Mouse (Mus musculus) limb, embryonic 14.5 days (tissue): ENCODE measurements at regions not wholly inside any gene's neighbourhood (a gene's known extent, or its start where the extent isn't known, plus 50 kb on each side); places are given as distances from the start of the nearest gene placed in this dataset.

ENCODE experiments used
- ATAC-seq: fragments of 200-750 bp; cut with Nextera tagmentation; 2 replicates; pipeline ENCODE4 v1.8.0; 2017; ENCODE audit warnings: low read depth, moderate number of reproducible peaks, moderate TSS enrichment; ENCODE audit not compliant: low FRiP score
- DNase-seq: peaks from one replicate; pipeline ENCODE4 v3.0.0-alpha.2; 2015; ENCODE audit warnings: low spot score
- H3K27ac ChIP-seq: fragments of 300-500 bp; sonication (generic); replicated peaks from 2 replicates; pipeline ENCODE4 v1.5.1; 2014; ENCODE audit warnings: low read depth, mild to moderate bottlenecking, low read length, moderate library complexity, mixed read lengths
- H3K27me3 ChIP-seq: fragments of 300-500 bp; sonication (generic); 2 replicates; pipeline ENCODE4 v1.6.1; 2014; ENCODE audit warnings: low read length, mixed read lengths; ENCODE audit not compliant: control insufficient read depth, insufficient read depth
- H3K36me3 ChIP-seq: fragments of 300-500 bp; sonication (generic); 2 replicates; pipeline ENCODE4 v1.6.1; 2014; ENCODE audit warnings: mild to moderate bottlenecking, low read length, moderate library complexity, mixed read lengths; ENCODE audit not compliant: control insufficient read depth, insufficient read depth
- H3K4me1 ChIP-seq: fragments of 300-500 bp; sonication (generic); 2 replicates; pipeline ENCODE4 v1.6.1; 2014; ENCODE audit warnings: antibody characterized with exemption, low read length, mixed read lengths; ENCODE audit not compliant: control insufficient read depth, insufficient read depth
- H3K4me2 ChIP-seq: fragments of 300-500 bp; sonication (generic); replicated peaks from 2 replicates; pipeline ENCODE4 v1.6.1; 2014; ENCODE audit warnings: low read depth, mild to moderate bottlenecking, low read length, moderate library complexity; ENCODE audit not compliant: severe bottlenecking
- H3K4me3 ChIP-seq: fragments of 300-500 bp; sonication (generic); replicated peaks from 2 replicates; pipeline ENCODE4 v1.5.1; 2014; ENCODE audit warnings: low read length
- H3K9ac ChIP-seq: fragments of 300-500 bp; sonication (generic); 2 replicates; pipeline ENCODE4 v1.6.1; 2014; ENCODE audit warnings: mild to moderate bottlenecking, low read depth, low read length, moderate library complexity; ENCODE audit not compliant: severe bottlenecking
- H3K9me3 ChIP-seq: fragments of 300-500 bp; sonication (generic); 2 replicates; pipeline ENCODE4 v1.6.1; 2016; ENCODE audit warnings: low read length; ENCODE audit not compliant: control insufficient read depth
- POLR2A ChIP-seq: fragments of 200-500 bp; IDR thresholded peaks from 2 replicates; pipeline ENCODE4 v1.8.0; 2012; ENCODE audit warnings: inconsistent platforms, mild to moderate bottlenecking, moderate library complexity, borderline replicate concordance; ENCODE audit not compliant: insufficient read depth, insufficient read length; ENCODE audit errors: extremely low read depth
- WGBS: fragments of 180-500 bp; shearing (Covaris S2); extraction: QIAGEN DNeasy Blood & Tissue Kit; methylation state at CpG from one replicate; pipeline ENCODE4 v1.1.7; 2014; 5-methylcytosine and 5-hydroxymethylcytosine counted together

- no peaks in the 10 kb centered on the region for H3K27me3 ChIP-seq
- no peaks in the 10 kb centered on the region for H3K36me3 ChIP-seq
- no peak for ATAC-seq
- no peak overlapping the region for H3K27ac ChIP-seq
- no peak for TF ChIP-seq POLR2A
- no peak overlapping the region for H3K9ac ChIP-seq
- no peak overlapping the region for H3K4me2 ChIP-seq
- no peak for DNase-seq
- H3K4me3 ChIP-seq = no peak overlapping the region
- H3K4me1 ChIP-seq = no peaks in the 10 kb centered on the region
- no peaks in the 10 kb centered on the region for H3K9me3 ChIP-seq
- 6% methylated on average over 23 of the region's 23 CpGs for WGBS
Observed at GRCm38 (mm10) chr7:75983029-75983808, 135.1 kb downstream of the Klhl25 start.

- Histone ChIP-seq H3K36me3 (no peaks in the 10 kb centered on the region), H3K4me2 (no peak overlapping the region), H3K27me3 (no peaks in the 10 kb centered on the region), H3K27ac (no peak overlapping the region), H3K4me3 (no peak overlapping the region), H3K9me3 (no peaks in the 10 kb centered on the region), H3K9ac (no peak overlapping the region), H3K4me1 (no peaks in the 10 kb centered on the region)
- 70% methylated on average over 7 of the region's 7 CpGs for WGBS
- ATAC-seq (no peak), DNase-seq (no peak)
- TF ChIP-seq POLR2A = no peak
Observed at GRCm38 (mm10) chr7:75983809-75984171, 135.7 kb downstream of the Klhl25 start.

GRCm38 (mm10) chr7:75998853-75999252 is 150.7 kb downstream of the Klhl25 start:
- Histone ChIP-seq H3K27ac (no peak overlapping the region), H3K4me1 (no peaks in the 10 kb centered on the region), H3K9ac (no peak overlapping the region), H3K4me3 (no peak overlapping the region), H3K27me3 (no peaks in the 10 kb centered on the region), H3K4me2 (no peak overlapping the region), H3K9me3 (no peaks in the 10 kb centered on the region), H3K36me3 (no peaks in the 10 kb centered on the region)
- no peak for ATAC-seq
- DNase-seq = no peak
- no peak for TF ChIP-seq POLR2A
- WGBS = 45% methylated on average over 5 of the region's 5 CpGs

GRCm38 (mm10) chr7:75999324-75999907 is 151.3 kb downstream of the Klhl25 start:
- no peaks in the 10 kb centered on the region for H3K27me3 ChIP-seq

GRCm38 (mm10) chr7:76001012-76001411 is 152.9 kb downstream of the Klhl25 start:
- no peaks in the 10 kb centered on the region for H3K27me3 ChIP-seq
- no peak for ATAC-seq
- H3K9ac ChIP-seq = no peak overlapping the region
- TF ChIP-seq POLR2A = no peak
- H3K4me3 ChIP-seq = no peak overlapping the region
- no peaks in the 10 kb centered on the region for H3K9me3 ChIP-seq
- H3K27ac ChIP-seq = no peak overlapping the region
- no peaks in the 10 kb centered on the region for H3K4me1 ChIP-seq
- no peak for DNase-seq
- 81% methylated on average over 1 of the region's 1 CpGs for WGBS
- H3K36me3 ChIP-seq = no peaks in the 10 kb centered on the region
- no peak overlapping the region for H3K4me2 ChIP-seq

More at GRCm38 (mm10) chr7:75999324-75999907, 151.3 kb downstream of the Klhl25 start:
- ATAC-seq (no peak), DNase-seq (no peak)
- no peak overlapping the region for H3K4me2 ChIP-seq
- TF ChIP-seq POLR2A = no peak
- H3K4me1 ChIP-seq = no peaks in the 10 kb centered on the region
- H3K36me3 ChIP-seq = no peaks in the 10 kb centered on the region
- WGBS = 71% methylated on average over 2 of the region's 2 CpGs
- no peak overlapping the region for H3K4me3 ChIP-seq
- H3K27ac ChIP-seq = no peak overlapping the region
- H3K9ac ChIP-seq = no peak overlapping the region
- no peaks in the 10 kb centered on the region for H3K9me3 ChIP-seq
